Mouse (Mus musculus) liver, adult 2 months (tissue): ENCODE measurements around the gene Olfr1039.

Experiments used
- CTCF ChIP-seq: fragments of 200-500 bp; IDR thresholded peaks from 2 replicates; pipeline ENCODE4 v1.5.1; 2011; ENCODE audit warnings: low read depth, low read length, control low read depth
- POLR2A ChIP-seq: fragments of 200-500 bp; IDR thresholded peaks from 2 replicates; pipeline ENCODE4 v1.6.1; 2011; ENCODE audit warnings: low read length, control low read depth; ENCODE audit not compliant: insufficient read depth; ENCODE audit errors: extremely low read depth

GRCm38 (mm10) chr2:86179950-86180349 is 44.2 kb upstream of the Olfr1039 start:
- TF ChIP-seq CTCF (no peak), POLR2A (no peak)
